Mouse (Mus musculus): Measurements from ENCODE around the gene Ube2v1. TPM values are rescaled to one million over a fixed set of nuclear protein-coding genes. Genes with fewer than 3 reads are reported as not detected.

Ube2v1 gene
- polyA plus RNA-seq (2012; rRNA removed), result 144 and 183 TPM in 2 replicates

- TF ChIP-seq POLR2A (IDR thresholded peaks at IDR 0.05; ENCODE audit: borderline replicate concordance, extremely low read depth, insufficient read depth, insufficient read length, poor library complexity, severe bottlenecking), result peak; percentile 69; the same call in 1 of the 2 replicates
- TF ChIP-seq CTCF (IDR thresholded peaks at IDR 0.05; ENCODE audit: borderline replicate concordance, extremely low read depth, insufficient read depth, insufficient read length), result no peak
- DNase-seq (ENCODE audit: low read depth), result peak; percentile 99
Measured at GRCm38 (mm10) chr2:167631591-167632448, at the start of gene Ube2v1. Ube2v1 (minus strand) TSS chr2:167632095.

GRCm38 (mm10) chr2:167680657-167681056 lies 48.8 kb upstream of the Ube2v1 start:
- no peak for TF ChIP-seq POLR2A (IDR thresholded peaks at IDR 0.05; ENCODE audit: borderline replicate concordance, extremely low read depth, insufficient read depth, insufficient read length, poor library complexity, severe bottlenecking)
- peak; percentile 59; the same call in 1 of the 2 replicates for TF ChIP-seq CTCF (IDR thresholded peaks at IDR 0.05; ENCODE audit: borderline replicate concordance, extremely low read depth, insufficient read depth, insufficient read length)
- DNase-seq (ENCODE audit: low read depth), result peak; percentile 57

- TF ChIP-seq CTCF (IDR thresholded peaks at IDR 0.05; ENCODE audit: borderline replicate concordance, extremely low read depth, insufficient read depth, insufficient read length) (peak; percentile 93), POLR2A (IDR thresholded peaks at IDR 0.05; ENCODE audit: borderline replicate concordance, extremely low read depth, insufficient read depth, insufficient read length, poor library complexity, severe bottlenecking) (no peak)
Measured at GRCm38 (mm10) chr2:167679902-167680430, 48.1 kb upstream of the Ube2v1 start.

GRCm38 (mm10) chr2:167678600-167678999 lies 46.7 kb upstream of the Ube2v1 start:
- TF ChIP-seq POLR2A (IDR thresholded peaks at IDR 0.05; ENCODE audit: borderline replicate concordance, extremely low read depth, insufficient read depth, insufficient read length, poor library complexity, severe bottlenecking), result no peak
- TF ChIP-seq CTCF (IDR thresholded peaks at IDR 0.05; ENCODE audit: borderline replicate concordance, extremely low read depth, insufficient read depth, insufficient read length), result peak; percentile 51; the same call in 1 of the 2 replicates
- no peak for DNase-seq (ENCODE audit: low read depth)

More at GRCm38 (mm10) chr2:167679902-167680430, 48.1 kb upstream of the Ube2v1 start:
- DNase-seq (ENCODE audit: low read depth), result peak; percentile 75

GRCm38 (mm10) chr2:167675120-167675909 lies 43.4 kb upstream of the Ube2v1 start:
- DNase-seq (ENCODE audit: low read depth), result peak; percentile 46
- TF ChIP-seq CTCF (IDR thresholded peaks at IDR 0.05; ENCODE audit: borderline replicate concordance, extremely low read depth, insufficient read depth, insufficient read length) (peak; percentile 61; the same call in 1 of the 2 replicates), POLR2A (IDR thresholded peaks at IDR 0.05; ENCODE audit: borderline replicate concordance, extremely low read depth, insufficient read depth, insufficient read length, poor library complexity, severe bottlenecking) (no peak)

- peak; percentile 74 for DNase-seq (ENCODE audit: low read depth)
- TF ChIP-seq CTCF (IDR thresholded peaks at IDR 0.05; ENCODE audit: borderline replicate concordance, extremely low read depth, insufficient read depth, insufficient read length) (no peak), POLR2A (IDR thresholded peaks at IDR 0.05; ENCODE audit: borderline replicate concordance, extremely low read depth, insufficient read depth, insufficient read length, poor library complexity, severe bottlenecking) (no peak)
Measured at GRCm38 (mm10) chr2:167672212-167672685, 40.4 kb upstream of the Ube2v1 start.

GRCm38 (mm10) chr2:167671101-167671633 lies 39.3 kb upstream of the Ube2v1 start:
- TF ChIP-seq POLR2A (IDR thresholded peaks at IDR 0.05; ENCODE audit: borderline replicate concordance, extremely low read depth, insufficient read depth, insufficient read length, poor library complexity, severe bottlenecking) (no peak), CTCF (IDR thresholded peaks at IDR 0.05; ENCODE audit: borderline replicate concordance, extremely low read depth, insufficient read depth, insufficient read length) (no peak)
- DNase-seq (ENCODE audit: low read depth), result no peak

GRCm38 (mm10) chr2:167669398-167669797 lies 37.5 kb upstream of the Ube2v1 start:
- DNase-seq (ENCODE audit: low read depth), result no peak
- no peak for TF ChIP-seq CTCF (IDR thresholded peaks at IDR 0.05; ENCODE audit: borderline replicate concordance, extremely low read depth, insufficient read depth, insufficient read length)
- TF ChIP-seq POLR2A (IDR thresholded peaks at IDR 0.05; ENCODE audit: borderline replicate concordance, extremely low read depth, insufficient read depth, insufficient read length, poor library complexity, severe bottlenecking), result no peak

- TF ChIP-seq POLR2A (IDR thresholded peaks at IDR 0.05; ENCODE audit: borderline replicate concordance, extremely low read depth, insufficient read depth, insufficient read length, poor library complexity, severe bottlenecking) (no peak), CTCF (IDR thresholded peaks at IDR 0.05; ENCODE audit: borderline replicate concordance, extremely low read depth, insufficient read depth, insufficient read length) (no peak)
- DNase-seq (ENCODE audit: low read depth), result no peak
Measured at GRCm38 (mm10) chr2:167668426-167668825, 36.5 kb upstream of the Ube2v1 start.

GRCm38 (mm10) chr2:167665972-167666713 lies 34.2 kb upstream of the Ube2v1 start:
- TF ChIP-seq CTCF (IDR thresholded peaks at IDR 0.05; ENCODE audit: borderline replicate concordance, extremely low read depth, insufficient read depth, insufficient read length), result no peak
- TF ChIP-seq POLR2A (IDR thresholded peaks at IDR 0.05; ENCODE audit: borderline replicate concordance, extremely low read depth, insufficient read depth, insufficient read length, poor library complexity, severe bottlenecking), result no peak
- no peak for DNase-seq (ENCODE audit: low read depth)
